Mouse (Mus musculus): ENCODE data around the gene Pkig. TPM values are rescaled to one million over a fixed set of nuclear protein-coding genes. Genes with fewer than 3 reads are reported as not detected.

The Pkig gene
- polyA plus RNA-seq, 1 experiment from 2014 or later = 66.3 TPM

DNA sequence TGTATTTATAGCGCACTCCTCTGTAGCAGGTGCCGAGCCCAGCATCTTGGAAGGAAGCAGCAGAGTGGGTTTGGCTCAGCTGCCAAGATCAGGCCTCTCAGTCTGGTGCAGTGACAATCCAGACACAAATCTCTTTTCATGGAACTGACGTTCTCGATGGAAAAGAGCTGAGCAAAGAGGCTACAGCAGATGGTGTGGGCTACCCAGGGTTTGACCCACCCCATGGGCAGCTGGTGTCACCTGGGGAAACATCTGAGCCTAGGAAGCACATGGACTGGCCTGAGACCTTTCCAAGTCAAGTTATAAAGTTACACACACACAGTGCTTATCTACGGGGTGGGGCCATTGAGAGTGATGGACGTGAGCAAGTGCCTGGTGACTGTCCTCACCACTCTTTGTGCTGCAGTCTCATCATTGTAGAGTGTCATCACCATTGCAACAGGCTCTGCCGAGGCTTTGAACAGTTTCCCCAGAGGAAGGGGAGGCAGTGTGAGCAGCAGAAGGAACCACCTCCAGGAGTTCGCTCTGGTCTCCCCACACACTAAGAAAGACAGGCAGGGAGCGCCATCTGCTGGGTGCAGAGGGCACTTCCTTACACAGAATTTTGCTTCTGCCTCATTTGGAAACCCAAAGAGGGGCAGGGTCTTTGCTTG, 60.9 kb downstream of the Pkig start:
- 24% methylated on average over 9 of the region's 9 CpGs for WGBS
- Histone ChIP-seq H3K4me3 (ENCODE audit: low read depth, low read length) (no peak overlapping the region), H3K27ac (replicated peaks) (no peak overlapping the region), H3K4me2 (replicated peaks; ENCODE audit: low read depth) (peak overlapping the region; percentile 6; the same call in 1 of the 2 replicates), H3K27me3 (ENCODE audit: control insufficient read depth, insufficient read depth, low read length) (no peaks in the 10 kb centered on the region), H3K9me3 (ENCODE audit: control insufficient read depth, low read length) (no peaks in the 10 kb centered on the region), H3K4me1 (replicated peaks; ENCODE audit: control insufficient read depth, insufficient read depth) (no peaks in the 10 kb centered on the region; the same call in 1 of the 2 replicates), H3K9ac (ENCODE audit: low read length) (no peak overlapping the region), H3K36me3 (ENCODE audit: control insufficient read depth, insufficient read depth, low read length) (no peaks in the 10 kb centered on the region)
- ATAC-seq (ENCODE audit: low FRiP score, low TSS enrichment) (peak; percentile 81), DNase-seq (ENCODE audit: low spot score) (peak; percentile 87)
- no peak for TF ChIP-seq EP300 (optimal IDR thresholded peaks at IDR 0.05)
- peak; percentile 99 for TF ChIP-seq CTCF (IDR thresholded peaks at IDR 0.05; ENCODE audit: low read depth)

DNA sequence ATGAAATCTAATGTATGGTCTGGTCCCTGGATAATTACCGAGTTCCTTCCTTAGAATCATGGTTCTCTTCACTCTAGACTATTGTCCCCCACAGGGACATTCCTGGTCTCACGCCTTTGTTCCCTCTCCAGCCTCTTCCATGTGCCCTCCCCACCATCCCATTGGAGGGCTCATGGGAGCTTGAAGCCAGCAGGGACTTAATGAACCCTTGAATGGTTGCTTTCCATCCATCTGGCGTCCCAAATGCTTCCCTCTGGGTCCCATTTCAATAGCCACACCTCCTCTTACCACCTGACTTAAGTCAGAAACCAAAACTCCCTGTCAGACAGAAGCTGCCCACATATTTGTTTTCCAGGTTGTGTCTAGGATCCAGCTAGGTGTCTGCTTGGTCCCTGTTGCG, 61.4 kb downstream of the Pkig start:
- TF ChIP-seq EP300 (optimal IDR thresholded peaks at IDR 0.05) (no peak), CTCF (IDR thresholded peaks at IDR 0.05; ENCODE audit: low read depth) (no peak)
- Histone ChIP-seq H3K27me3 (ENCODE audit: control insufficient read depth, insufficient read depth, low read length) (no peaks in the 10 kb centered on the region), H3K4me2 (replicated peaks; ENCODE audit: low read depth) (no peak overlapping the region), H3K27ac (replicated peaks) (no peak overlapping the region), H3K4me1 (replicated peaks; ENCODE audit: control insufficient read depth, insufficient read depth) (no peaks in the 10 kb centered on the region; the same call in 1 of the 2 replicates), H3K9me3 (ENCODE audit: control insufficient read depth, low read length) (no peaks in the 10 kb centered on the region), H3K9ac (ENCODE audit: low read length) (no peak overlapping the region), H3K36me3 (ENCODE audit: control insufficient read depth, insufficient read depth, low read length) (peaks cover 3% of the 10 kb centered on the region; the same call in 1 of the 2 replicates), H3K4me3 (ENCODE audit: low read depth, low read length) (no peak overlapping the region)
- no peak for ATAC-seq (ENCODE audit: low FRiP score, low TSS enrichment)
- 49% methylated on average over 4 of the region's 4 CpGs for WGBS
- no peak for DNase-seq (ENCODE audit: low spot score)

DNA sequence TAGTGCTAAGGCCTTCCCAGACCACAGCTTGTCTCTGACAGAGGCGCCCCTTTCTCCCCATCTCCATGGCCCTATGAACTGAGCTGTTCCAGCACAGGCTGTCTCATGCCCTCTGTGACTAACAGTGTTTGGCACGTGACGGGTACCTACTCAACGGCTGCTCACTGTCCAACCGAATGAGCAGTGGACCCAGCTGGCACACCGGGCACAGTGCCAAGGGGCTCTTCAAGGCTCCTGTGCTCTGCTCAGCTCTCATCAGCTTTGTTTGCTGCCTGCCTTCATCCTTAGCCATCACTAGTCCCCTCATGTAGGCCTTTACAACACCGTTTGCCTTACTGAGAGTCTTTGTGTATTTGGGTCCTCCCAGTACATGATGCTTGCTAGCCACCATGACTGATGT, 64.4 kb downstream of the Pkig start:
- Histone ChIP-seq H3K4me2 (replicated peaks; ENCODE audit: low read depth) (no peak overlapping the region), H3K4me3 (ENCODE audit: low read depth, low read length) (no peak overlapping the region), H3K36me3 (ENCODE audit: control insufficient read depth, insufficient read depth, low read length) (peaks cover 3% of the 10 kb centered on the region; the same call in 1 of the 2 replicates), H3K9ac (ENCODE audit: low read length) (no peak overlapping the region), H3K27me3 (ENCODE audit: control insufficient read depth, insufficient read depth, low read length) (no peaks in the 10 kb centered on the region), H3K4me1 (replicated peaks; ENCODE audit: control insufficient read depth, insufficient read depth) (no peaks in the 10 kb centered on the region; the same call in 1 of the 2 replicates), H3K27ac (replicated peaks) (no peak overlapping the region), H3K9me3 (ENCODE audit: control insufficient read depth, low read length) (no peaks in the 10 kb centered on the region)
- peak; percentile 21 for DNase-seq (ENCODE audit: low spot score)
- TF ChIP-seq EP300 (optimal IDR thresholded peaks at IDR 0.05) (no peak), CTCF (IDR thresholded peaks at IDR 0.05; ENCODE audit: low read depth) (no peak)
- WGBS = 66% methylated on average over 7 of the region's 7 CpGs
- no peak for ATAC-seq (ENCODE audit: low FRiP score, low TSS enrichment)

DNA sequence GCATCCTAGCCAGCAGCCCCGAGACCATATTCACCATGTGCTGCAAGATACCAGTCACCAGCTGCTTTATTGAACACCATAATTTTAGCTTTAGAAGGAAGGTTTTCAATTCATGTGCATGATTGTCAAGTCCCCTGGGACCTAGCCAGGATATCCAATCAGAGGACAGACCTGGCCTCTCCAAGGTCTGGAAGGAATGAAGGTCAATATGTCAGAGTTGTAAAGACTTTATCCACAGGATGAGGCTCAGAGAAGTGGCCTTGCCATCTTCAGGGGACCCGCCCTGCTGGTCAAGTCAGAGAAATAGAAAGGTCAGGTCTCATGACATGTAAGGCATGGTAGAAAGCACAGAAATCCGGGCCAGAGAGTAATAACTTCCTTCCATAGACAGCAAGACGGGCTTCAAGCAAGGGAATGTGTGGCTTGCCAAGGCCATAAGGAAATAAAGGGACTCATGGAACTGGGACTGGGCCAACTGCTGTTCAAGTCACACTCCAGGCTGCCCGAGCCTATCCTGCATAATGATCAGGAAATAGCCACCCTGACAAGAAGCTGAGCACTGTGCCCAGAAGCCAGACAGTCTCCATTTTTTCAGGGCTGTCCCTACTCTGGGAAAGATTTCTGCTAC, 68.7 kb downstream of the Pkig start:
- WGBS = 74% methylated on average over 5 of the region's 5 CpGs
- Histone ChIP-seq H3K27me3 (ENCODE audit: control insufficient read depth, insufficient read depth, low read length) (no peaks in the 10 kb centered on the region), H3K4me3 (ENCODE audit: low read depth, low read length) (no peak overlapping the region), H3K27ac (replicated peaks) (no peak overlapping the region), H3K4me1 (replicated peaks; ENCODE audit: control insufficient read depth, insufficient read depth) (no peaks in the 10 kb centered on the region), H3K4me2 (replicated peaks; ENCODE audit: low read depth) (no peak overlapping the region), H3K36me3 (ENCODE audit: control insufficient read depth, insufficient read depth, low read length) (peaks cover 4% of the 10 kb centered on the region; the same call in 1 of the 2 replicates), H3K9ac (ENCODE audit: low read length) (no peak overlapping the region), H3K9me3 (ENCODE audit: control insufficient read depth, low read length) (no peaks in the 10 kb centered on the region)
- TF ChIP-seq CTCF (IDR thresholded peaks at IDR 0.05; ENCODE audit: low read depth) = no peak
- no peak for TF ChIP-seq EP300 (optimal IDR thresholded peaks at IDR 0.05)
- DNase-seq (ENCODE audit: low spot score) (no peak), ATAC-seq (ENCODE audit: low FRiP score, low TSS enrichment) (no peak)

DNA sequence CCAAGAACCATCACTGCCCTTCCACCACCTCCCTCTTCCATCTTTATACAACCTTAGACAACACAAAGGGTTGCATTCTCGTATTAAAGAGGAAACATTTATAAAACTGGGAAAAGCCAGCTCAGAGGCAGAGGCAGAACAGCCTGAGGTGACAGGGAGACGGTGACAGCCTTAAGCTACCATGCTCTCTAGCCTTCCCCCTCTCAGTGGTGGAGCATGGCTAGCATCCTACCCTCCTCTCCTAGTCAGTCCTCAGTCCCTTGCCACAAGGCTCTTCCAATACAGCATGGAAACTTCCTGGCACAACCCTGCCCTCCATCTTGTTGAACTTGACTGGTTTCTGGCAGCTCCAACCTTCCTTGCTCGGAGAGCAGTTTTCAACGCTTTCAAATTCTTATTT, 70.1 kb downstream of the Pkig start:
- Histone ChIP-seq H3K36me3 (ENCODE audit: control insufficient read depth, insufficient read depth, low read length) (peaks cover 7% of the 10 kb centered on the region; the same call in 1 of the 2 replicates), H3K9ac (ENCODE audit: low read length) (no peak overlapping the region), H3K9me3 (ENCODE audit: control insufficient read depth, low read length) (no peaks in the 10 kb centered on the region), H3K27me3 (ENCODE audit: control insufficient read depth, insufficient read depth, low read length) (no peaks in the 10 kb centered on the region), H3K27ac (replicated peaks) (no peak overlapping the region), H3K4me3 (ENCODE audit: low read depth, low read length) (no peak overlapping the region), H3K4me2 (replicated peaks; ENCODE audit: low read depth) (no peak overlapping the region), H3K4me1 (replicated peaks; ENCODE audit: control insufficient read depth, insufficient read depth) (no peaks in the 10 kb centered on the region)
- no peak for DNase-seq (ENCODE audit: low spot score)
- WGBS = 72% methylated on average over 4 of the region's 4 CpGs
- TF ChIP-seq EP300 (optimal IDR thresholded peaks at IDR 0.05) (no peak), CTCF (IDR thresholded peaks at IDR 0.05; ENCODE audit: low read depth) (no peak)
- no peak for ATAC-seq (ENCODE audit: low FRiP score, low TSS enrichment)

DNA sequence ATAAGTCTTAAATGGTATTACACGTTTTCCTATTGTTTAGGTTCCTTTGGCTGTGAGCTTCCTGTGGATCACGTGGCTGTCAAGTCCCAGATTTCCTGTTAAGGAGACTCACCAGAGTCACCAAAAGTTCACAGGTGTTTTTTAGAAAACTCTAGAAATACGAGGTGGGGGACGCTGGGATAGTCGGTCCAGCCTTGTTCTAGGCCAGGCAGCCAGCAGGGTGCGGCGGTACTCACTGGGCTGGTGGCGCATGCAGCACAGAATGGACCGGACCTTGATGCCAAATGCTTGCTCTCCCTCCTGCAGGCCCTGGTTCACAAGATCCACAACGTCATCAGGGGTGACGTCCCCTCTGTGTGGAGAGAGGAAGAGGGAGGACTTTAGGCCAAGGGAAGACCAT, 73.8 kb downstream of the Pkig start:
- Histone ChIP-seq H3K36me3 (ENCODE audit: control insufficient read depth, insufficient read depth, low read length) (peaks cover 4% of the 10 kb centered on the region; the same call in 1 of the 2 replicates), H3K27me3 (ENCODE audit: control insufficient read depth, insufficient read depth, low read length) (no peaks in the 10 kb centered on the region), H3K9me3 (ENCODE audit: control insufficient read depth, low read length) (no peaks in the 10 kb centered on the region), H3K9ac (ENCODE audit: low read length) (no peak overlapping the region), H3K27ac (replicated peaks) (no peak overlapping the region), H3K4me2 (replicated peaks; ENCODE audit: low read depth) (no peak overlapping the region), H3K4me1 (replicated peaks; ENCODE audit: control insufficient read depth, insufficient read depth) (no peaks in the 10 kb centered on the region), H3K4me3 (ENCODE audit: low read depth, low read length) (no peak overlapping the region)
- DNase-seq (ENCODE audit: low spot score) = no peak
- no peak for ATAC-seq (ENCODE audit: low FRiP score, low TSS enrichment)
- TF ChIP-seq EP300 (optimal IDR thresholded peaks at IDR 0.05) (no peak), CTCF (IDR thresholded peaks at IDR 0.05; ENCODE audit: low read depth) (no peak)
- 86% methylated on average over 11 of the region's 11 CpGs for WGBS
